Mouse (Mus musculus) liver, postnatal 0 days (tissue): ENCODE measurements at regions not wholly inside any gene's neighbourhood (a gene's known extent, or its start where the extent isn't known, plus 50 kb on each side); places are given as distances from the start of the nearest gene placed in this dataset.

Source experiments
- CTCF ChIP-seq: sonication (generic); IDR thresholded peaks from 2 replicates; pipeline ENCODE4 v1.5.1; 2016; ENCODE audit warnings: antibody characterized with exemption, low read depth
- EP300 ChIP-seq: IDR thresholded peaks from 2 replicates; pipeline ENCODE4 v1.6.1; 2016; ENCODE audit warnings: antibody characterized with exemption, low read depth, mild to moderate bottlenecking

- TF ChIP-seq CTCF = no peak
- TF ChIP-seq EP300 = no peak
These were observed 111.2 kb upstream of the Lemd2 start for GRCm38 (mm10) chr17:27315428-27315827.
